Mouse (Mus musculus) retina, postnatal 1 day (tissue): ENCODE results near the gene Tmem82.
A peak's percentile ranks its signal among the peaks of the same experiment; 100 is the strongest.

Source experiments
- DNase-seq: peaks from one replicate; pipeline ENCODE4 v3.0.0-alpha.2; 2012

Gene Tmem82

DNA sequence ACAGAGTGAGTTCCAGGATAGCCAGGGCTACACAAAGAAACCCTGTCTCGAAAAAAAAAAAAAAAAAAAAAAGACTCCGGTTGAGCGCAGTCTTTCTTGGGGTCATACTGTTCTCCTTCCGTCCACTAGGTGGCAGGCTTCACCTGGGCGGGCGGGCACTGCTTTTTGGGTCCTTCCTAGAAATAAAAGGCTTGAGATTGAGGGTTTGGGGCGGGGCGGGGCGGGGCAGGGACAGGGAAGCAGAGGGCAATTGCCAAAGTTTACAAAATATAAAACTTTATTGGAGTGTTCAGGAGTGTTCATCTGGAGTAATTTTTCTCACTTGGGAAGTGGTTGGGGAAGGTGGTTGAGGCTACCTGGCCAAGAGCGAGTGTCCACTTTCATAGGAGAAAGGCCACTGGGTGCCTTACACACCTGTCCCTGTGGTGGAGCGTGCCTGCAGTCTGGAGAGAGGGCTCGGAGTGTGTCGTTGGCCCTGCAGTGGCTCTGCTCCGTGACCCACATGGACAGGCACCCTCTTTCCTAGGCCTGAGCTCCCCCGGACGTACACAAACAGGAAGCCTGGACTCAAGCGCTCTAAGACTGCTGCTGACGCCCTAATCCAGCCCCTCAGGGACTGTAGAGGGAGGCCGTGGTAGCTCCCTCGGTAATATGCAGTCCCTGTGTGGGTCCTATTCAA, at the start of gene Tmem82:
Tmem82 (minus strand) TSS at position 69 of the 679 bp plus-strand sequence.
- peak; percentile 73 for DNase-seq

GRCm38 (mm10) chr4:141664799-141665198, 46.4 kb upstream of the Tmem82 start, which contains the start of gene Plekhm2:
Gene Plekhm2, minus strand, starts transcription at chr4:141664899.
- DNase-seq, result no peak

- DNase-seq, result peak; percentile 75
These were observed 45.7 kb upstream of the Tmem82 start for GRCm38 (mm10) chr4:141664011-141664745.

DNA sequence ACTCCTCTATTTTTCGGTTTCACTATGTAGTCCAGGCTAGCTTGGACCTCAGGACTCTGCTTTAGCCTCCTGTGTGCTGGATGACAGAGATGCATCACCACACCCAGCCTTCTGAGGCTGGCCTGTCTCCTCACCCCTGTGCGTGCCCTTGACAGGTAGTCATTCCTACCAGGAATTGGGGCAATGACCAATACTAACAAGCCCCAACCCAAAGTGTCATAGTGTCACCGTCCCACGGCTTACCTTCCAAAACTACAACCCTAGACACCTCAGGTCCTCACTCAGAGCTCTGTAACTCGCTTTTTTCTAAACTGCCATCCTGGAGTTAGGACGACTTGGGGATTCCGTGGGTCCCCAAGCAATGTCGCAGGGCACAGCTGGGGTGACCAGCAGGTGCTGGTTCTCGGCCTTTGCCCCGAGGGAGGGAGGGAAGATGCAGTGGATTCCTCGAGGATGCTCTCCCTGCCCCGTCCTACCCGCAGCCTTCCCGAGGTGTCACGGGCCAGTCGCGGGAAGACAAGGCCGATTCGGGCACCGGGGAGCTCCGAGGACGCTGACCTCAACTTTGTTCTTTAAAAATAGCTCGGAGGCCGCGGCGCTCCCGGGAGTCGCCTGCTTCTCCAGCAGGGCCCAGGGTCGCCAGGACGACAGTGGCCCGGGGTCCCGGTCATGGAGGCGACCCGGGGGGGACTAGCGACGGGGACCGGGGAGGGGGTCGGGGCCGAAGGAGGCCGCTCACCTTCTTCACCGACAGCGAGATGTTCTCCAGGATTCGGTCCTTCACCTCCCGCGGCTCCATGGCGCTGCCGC, 44.9 kb upstream of the Tmem82 start:
- peak; percentile 44 for DNase-seq

DNA sequence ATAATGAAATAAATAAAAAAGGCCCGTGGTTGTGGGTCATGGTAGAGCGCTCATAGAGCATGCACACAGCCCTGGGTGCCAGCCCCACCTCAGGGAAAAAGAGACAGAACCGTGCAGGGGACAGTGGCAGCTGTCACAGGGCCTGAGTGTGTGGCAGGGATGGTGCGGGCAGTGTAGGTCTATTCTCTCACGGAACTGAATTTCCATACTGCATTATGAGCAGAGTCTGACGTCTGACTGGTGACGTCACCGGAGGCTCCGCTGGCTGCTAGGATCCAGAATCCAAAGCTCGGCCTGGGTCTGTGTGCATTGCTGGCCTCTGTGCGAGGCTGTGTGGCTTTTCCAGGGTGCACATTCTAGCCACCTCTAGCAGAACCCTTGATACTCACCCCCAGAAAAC, 42.5 kb upstream of the Tmem82 start:
- DNase-seq, result no peak

DNA sequence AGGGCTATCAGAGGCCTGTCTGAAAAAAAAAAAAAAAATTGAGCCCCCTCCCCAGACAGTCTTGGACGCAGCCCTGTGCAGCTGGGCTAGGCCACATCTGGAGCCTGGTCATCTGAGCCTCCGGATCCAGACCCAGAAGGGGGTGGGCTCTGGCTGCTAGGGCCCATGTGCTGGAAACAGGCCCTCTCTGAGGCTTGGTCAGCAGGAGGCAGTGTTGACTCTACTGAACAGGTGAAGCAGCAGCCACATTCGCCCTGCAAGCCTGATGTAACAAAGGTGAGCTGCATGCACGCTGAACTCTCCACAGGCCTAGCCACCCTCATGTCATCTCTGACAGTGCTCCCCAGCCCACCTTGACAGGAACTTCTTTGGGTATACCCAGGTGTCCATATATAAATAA, 41.3 kb upstream of the Tmem82 start:
- no peak for DNase-seq

DNA sequence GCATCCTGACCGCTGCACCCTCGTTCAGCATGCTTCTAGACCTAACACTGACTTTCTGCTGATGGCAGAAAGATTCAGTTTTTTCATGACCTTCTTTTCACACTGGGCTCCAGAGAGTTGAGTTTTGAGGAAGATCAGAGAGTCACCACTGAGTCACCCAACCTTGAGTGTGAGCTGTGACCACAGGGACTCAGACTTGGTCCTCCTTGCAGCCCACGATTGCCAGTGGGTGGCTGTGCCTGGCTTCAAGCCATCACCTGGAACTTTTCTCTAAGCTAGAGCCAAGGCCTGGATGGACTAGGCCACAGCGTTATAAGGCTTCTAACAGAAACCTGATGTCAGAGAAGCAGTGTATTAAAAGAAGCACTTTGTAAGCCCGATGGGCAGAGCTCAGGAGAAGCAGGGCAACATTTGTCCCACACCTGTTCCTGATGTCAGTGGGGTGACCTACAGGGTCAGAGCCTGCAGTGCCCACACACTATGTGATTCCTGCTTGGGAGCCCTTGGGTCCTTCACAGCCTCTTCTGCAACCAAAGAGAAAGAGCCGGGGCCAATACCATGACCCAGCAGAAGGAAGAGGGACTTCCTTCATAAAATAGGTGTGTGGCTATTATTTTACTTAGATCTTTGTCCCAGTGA, 40.5 kb upstream of the Tmem82 start:
- DNase-seq, result no peak

DNA sequence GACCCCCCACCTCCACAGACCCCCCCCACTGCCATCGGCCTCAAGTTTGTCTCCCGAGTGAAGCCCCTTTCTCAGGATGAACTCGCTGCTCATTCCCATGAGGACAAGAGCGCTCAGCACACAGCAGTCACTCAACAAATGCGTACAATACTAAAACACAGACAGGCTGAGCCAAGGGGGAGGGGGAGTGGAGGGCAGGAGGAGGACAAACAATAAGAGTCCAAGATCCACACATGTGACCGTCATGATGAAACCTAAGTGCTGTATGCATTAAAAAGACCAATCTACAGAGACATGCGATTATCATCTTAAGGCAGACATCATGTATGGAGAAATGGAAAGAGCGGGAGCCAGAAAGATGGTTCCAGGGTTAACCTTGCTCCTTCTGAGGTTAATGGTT, 38.5 kb upstream of the Tmem82 start:
- DNase-seq, result no peak

GRCm38 (mm10) chr4:141655908-141656608, 37.6 kb upstream of the Tmem82 start:
- no peak for DNase-seq

GRCm38 (mm10) chr4:141654509-141654908, 36.1 kb upstream of the Tmem82 start:
- no peak for DNase-seq

- no peak for DNase-seq
These were observed 35.4 kb upstream of the Tmem82 start for GRCm38 (mm10) chr4:141653813-141654212.

DNA sequence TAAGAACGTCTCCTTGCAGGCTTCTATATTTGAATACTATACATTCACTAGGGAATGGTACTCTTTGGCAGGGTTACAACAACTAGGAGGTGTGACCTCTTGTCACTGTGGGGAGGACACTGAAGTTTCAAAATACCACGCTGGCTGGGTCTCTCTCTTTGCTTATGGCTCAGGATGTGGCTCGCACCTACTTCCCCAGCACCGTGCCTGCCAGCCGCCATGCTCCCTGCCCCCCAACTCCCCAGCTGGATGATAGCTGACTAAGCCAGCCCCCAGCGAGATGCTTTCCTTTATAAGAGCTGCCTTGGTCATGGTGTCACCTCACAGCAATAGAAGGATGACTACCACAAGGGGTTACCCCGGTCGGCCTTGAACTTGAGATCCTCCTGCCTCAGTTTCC, 34.6 kb upstream of the Tmem82 start:
- no peak for DNase-seq

DNA sequence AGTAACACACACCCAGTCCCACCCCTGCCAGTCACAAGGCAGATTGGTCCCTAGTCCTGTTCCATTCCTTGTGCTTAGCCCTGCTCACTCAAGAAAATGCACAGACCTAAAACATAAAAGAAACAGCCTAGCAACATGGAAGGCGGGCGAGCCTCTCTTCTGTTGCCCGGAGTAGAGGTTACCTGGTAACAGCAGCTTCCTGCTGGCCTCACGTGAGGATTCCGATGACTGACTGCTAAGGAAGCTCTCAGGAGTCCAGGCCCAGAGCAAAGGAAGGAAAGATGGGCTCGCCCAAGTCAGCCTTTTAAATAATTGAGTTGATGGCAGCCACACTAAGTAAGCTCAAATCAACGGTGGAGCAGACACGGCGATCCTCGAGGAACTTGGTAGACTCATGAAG, 33.5 kb upstream of the Tmem82 start:
- DNase-seq, result peak; percentile 24

DNA sequence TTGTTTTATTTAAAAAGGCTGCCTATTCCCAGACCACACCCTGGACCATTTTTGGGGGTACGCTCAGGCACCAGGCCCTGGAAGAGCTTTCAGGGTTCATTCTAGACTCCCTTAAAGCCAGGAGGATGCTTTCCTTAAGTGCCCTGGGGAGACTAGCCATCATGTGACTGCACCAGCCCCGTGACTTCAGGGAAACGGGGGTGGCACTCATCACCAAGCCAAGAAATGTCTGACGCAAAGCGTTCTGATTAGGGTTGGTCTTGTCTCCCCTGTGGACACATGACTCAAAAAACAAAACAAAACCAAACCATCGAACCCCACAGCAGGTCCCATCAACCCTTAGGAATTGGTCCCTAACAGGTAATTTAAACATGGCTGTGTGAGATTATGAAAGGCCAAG, 32.9 kb upstream of the Tmem82 start:
- no peak for DNase-seq

DNA sequence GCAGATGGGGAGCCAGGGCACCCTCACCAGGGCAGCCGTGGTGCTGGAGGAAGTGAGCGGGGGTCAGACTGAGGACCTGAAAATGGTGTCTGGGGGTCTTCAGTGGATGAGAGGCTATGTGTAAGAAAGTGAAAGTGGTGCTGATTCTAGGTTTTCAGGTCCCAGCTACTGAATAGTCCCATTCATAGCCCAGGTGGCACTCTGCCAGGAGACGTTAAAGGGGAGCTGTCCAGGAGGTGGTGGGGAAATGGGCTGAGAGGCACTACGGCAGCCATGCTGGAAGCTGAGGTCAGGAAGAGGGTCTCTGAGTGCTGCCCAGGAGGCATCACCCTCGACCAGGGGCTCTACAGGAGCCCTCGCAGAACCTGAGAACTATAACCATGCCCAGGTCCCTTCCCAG, 30.8 kb upstream of the Tmem82 start:
- peak; percentile 73 for DNase-seq

- no peak for DNase-seq
These were observed 29.8 kb upstream of the Tmem82 start for GRCm38 (mm10) chr4:141648262-141648661.

DNA sequence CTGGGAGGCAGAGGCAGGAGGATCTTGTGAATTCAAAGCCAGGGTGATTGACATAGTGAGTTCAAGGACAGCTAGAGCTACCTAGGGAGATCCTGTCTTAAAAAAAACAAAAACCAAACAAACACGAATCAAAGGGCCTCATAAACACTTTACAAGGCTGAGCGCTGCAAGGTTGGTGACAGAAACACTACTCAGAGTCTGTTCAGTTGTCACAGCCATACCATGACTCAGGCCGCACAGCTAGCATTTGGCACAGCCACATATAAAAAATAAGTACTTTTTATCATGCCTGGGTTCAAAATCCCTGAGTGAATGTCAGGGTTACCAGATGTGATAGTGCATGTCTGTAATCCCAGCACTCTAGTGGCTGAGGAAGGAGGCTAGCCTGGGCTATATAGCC, 28.8 kb upstream of the Tmem82 start:
- DNase-seq, result no peak

DNA sequence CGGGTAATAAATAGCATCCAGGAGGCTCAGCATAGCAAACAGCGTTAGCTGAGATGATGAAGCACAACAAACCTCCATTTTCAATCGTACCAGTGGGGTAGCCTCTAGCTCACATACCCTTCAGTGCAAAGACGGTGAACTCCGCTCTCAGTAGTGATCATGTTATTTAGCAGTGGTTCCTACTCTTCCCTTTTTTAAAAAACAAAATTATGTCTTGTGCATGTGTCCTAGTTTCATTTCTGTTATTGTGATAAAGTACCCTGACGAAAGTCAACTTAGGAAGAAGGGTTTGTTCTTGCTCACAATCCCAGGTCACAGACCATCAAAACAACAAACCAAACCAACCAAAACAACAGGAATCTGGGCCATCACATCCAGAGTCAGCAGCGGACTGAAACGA, 27.6 kb upstream of the Tmem82 start:
- no peak for DNase-seq

DNA sequence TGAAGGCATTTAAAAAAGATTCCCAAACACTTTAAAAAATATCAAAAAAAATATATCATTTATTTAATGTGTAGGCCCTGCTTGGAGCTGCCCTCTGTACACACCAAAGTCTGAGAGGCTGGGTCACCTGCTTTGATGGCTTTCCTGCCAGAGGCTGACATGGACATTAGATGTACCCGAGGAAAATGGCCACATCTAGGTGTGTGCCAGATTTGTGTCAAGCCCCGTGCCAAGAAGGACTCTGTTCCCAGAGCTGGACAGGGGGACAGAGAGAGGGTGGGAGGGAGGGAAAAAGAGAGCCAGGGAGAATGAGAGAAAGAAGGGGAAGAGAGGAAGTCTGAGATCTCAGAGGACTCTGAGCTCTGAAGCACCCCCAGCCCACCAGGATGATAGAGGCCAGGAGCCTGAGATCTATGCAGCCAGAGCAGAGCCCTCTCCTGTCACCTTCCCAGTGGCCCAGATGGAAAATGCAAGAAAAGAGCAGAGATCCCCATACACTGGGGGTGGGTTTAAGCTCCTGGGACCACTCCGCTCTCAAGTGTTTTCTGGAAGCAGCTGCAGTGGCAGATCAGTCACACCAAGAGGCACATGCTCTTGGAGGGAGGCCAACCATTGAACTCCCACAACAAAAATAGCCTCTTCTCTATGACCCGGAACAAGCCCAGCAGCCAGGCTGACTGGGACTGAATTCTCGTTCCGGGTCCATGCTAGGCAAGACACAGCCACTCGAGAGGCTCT, 24.9 kb upstream of the Tmem82 start:
- peak; percentile 75 for DNase-seq

- DNase-seq, result no peak
These were observed 23.8 kb upstream of the Tmem82 start for GRCm38 (mm10) chr4:141641961-141642811.

- DNase-seq, result no peak
These were observed 22.9 kb upstream of the Tmem82 start for GRCm38 (mm10) chr4:141641353-141641771.
